Mouse (Mus musculus) liver, postnatal 0 days (tissue): Measurements from ENCODE around the gene Hist1h4m. TPM values are rescaled to one million over a fixed set of nuclear protein-coding genes. Genes with fewer than 3 reads are reported as not detected.
"Not testable (repeated sequence)": the region's sequence is repeated elsewhere in the genome, so short reads cannot be mapped to it uniquely, and the experiment has no call there.

ENCODE experiments used
- ATAC-seq: fragments of 200-750 bp; cut with Nextera tagmentation; 2 replicates; pipeline ENCODE4 v1.8.0; 2017; ENCODE audit warnings: mild to moderate bottlenecking, moderate library complexity
- DNase-seq: peaks from one replicate; pipeline ENCODE4 v3.0.0-alpha.2; 2016
- H3K27ac ChIP-seq: fragments of 300-500 bp; sonication (generic); 2 replicates; pipeline ENCODE4 v1.5.1; 2014; ENCODE audit warnings: antibody characterized with exemption, moderate library complexity, mild to moderate bottlenecking, low read depth
- H3K27me3 ChIP-seq: fragments of 300-500 bp; sonication (generic); 2 replicates; pipeline ENCODE4 v1.6.1; 2014; ENCODE audit warnings: low read length, control low read depth, mixed read lengths; ENCODE audit not compliant: insufficient read depth
- H3K36me3 ChIP-seq: fragments of 300-500 bp; sonication (generic); replicated peaks from 2 replicates; pipeline ENCODE4 v1.6.1; 2014; ENCODE audit warnings: mild to moderate bottlenecking, control low read depth, low read length, moderate library complexity, mixed read lengths; ENCODE audit not compliant: insufficient read depth
- H3K4me1 ChIP-seq: fragments of 300-500 bp; sonication (generic); 2 replicates; pipeline ENCODE4 v1.6.1; 2014; ENCODE audit warnings: antibody characterized with exemption, mild to moderate bottlenecking, control low read depth; ENCODE audit not compliant: insufficient read depth
- H3K4me2 ChIP-seq: fragments of 300-500 bp; sonication (generic); 2 replicates; pipeline ENCODE4 v1.6.1; 2014; ENCODE audit warnings: low read depth, mild to moderate bottlenecking, low read length, moderate library complexity, mixed read lengths
- H3K4me3 ChIP-seq: fragments of 300-500 bp; sonication (generic); 2 replicates; pipeline ENCODE4 v1.5.1; 2014; ENCODE audit warnings: low read depth, low read length
- H3K9ac ChIP-seq: fragments of 300-500 bp; sonication (generic); replicated peaks from 2 replicates; pipeline ENCODE4 v1.6.1; 2014; ENCODE audit warnings: mild to moderate bottlenecking, moderate library complexity
- H3K9me3 ChIP-seq: fragments of 300-500 bp; sonication (generic); 2 replicates; pipeline ENCODE4 v1.6.1; 2016; ENCODE audit warnings: mild to moderate bottlenecking, control low read depth, low read length, mixed read lengths
- CTCF ChIP-seq: sonication (generic); IDR thresholded peaks from 2 replicates; pipeline ENCODE4 v1.5.1; 2016; ENCODE audit warnings: antibody characterized with exemption, low read depth
- EP300 ChIP-seq: IDR thresholded peaks from 2 replicates; pipeline ENCODE4 v1.6.1; 2016; ENCODE audit warnings: antibody characterized with exemption, low read depth, mild to moderate bottlenecking
- WGBS: fragments of 180-500 bp; shearing (Covaris S2); extraction: QIAGEN DNeasy Blood & Tissue Kit; methylation state at CpG from one replicate; pipeline ENCODE4 v1.1.7; 2014; ENCODE audit not compliant: insufficient replicate concordance; 5-methylcytosine and 5-hydroxymethylcytosine counted together
- polyA plus RNA-seq: library from polyadenylated mRNA; unstranded; fragments of >200 nt; fragmentation: Nextera tagmentation; extraction: Ambion mirVana; gene quantifications from 2 replicates; pipeline ENCODE4 v1.2.1, GENCODE M21; 2015

Gene Hist1h4m
- polyA plus RNA-seq, 1 experiment from 2014 or later: not detected

GRCm38 (mm10) chr13:21786899-21787629 is 24.5 kb upstream of the Hist1h4m start, which contains the start of the genes Hist1h2an and Hist1h2bp:
Hist1h2an (minus strand) TSS chr13:21787218.
Hist1h2bp (plus strand) TSS chr13:21787461.
- Histone ChIP-seq H3K4me1 (peaks cover 23% of the 10 kb centered on the region), H3K9ac (peak within 1 kb of the TSS; percentile 70), H3K27ac (peak within 1 kb of the TSS; percentile 91), H3K4me2 (peak within 1 kb of the TSS; percentile 68), H3K4me3 (peak within 1 kb of the TSS; percentile 45)
- peak; percentile 89 for DNase-seq
- peak; percentile 90 for ATAC-seq
- under 1% methylated on average over 35 of the region's 63 CpGs for WGBS
- peak; percentile 67; the same call in 1 of the 2 replicates for TF ChIP-seq EP300
- TF ChIP-seq CTCF: peak; percentile 12; the same call in 1 of the 2 replicates
- H3K9me3 ChIP-seq, H3K36me3 ChIP-seq, H3K27me3 ChIP-seq: not testable (repeated sequence)

- Histone ChIP-seq H3K4me2 (peak overlapping the region; percentile 68), H3K27ac (peak overlapping the region; percentile 91), H3K36me3 (no peaks in the 10 kb centered on the region), H3K9me3 (no peaks in the 10 kb centered on the region), H3K4me1 (peaks cover 23% of the 10 kb centered on the region), H3K4me3 (peak overlapping the region; percentile 45), H3K9ac (peak overlapping the region; percentile 69), H3K27me3 (no peaks in the 10 kb centered on the region)
- ATAC-seq (peak; percentile 22), DNase-seq (no peak)
- WGBS: 30% methylated on average over 13 of the region's 21 CpGs
- no peak for TF ChIP-seq CTCF
- TF ChIP-seq EP300: no peak
These were observed 23.6 kb upstream of the Hist1h4m start for GRCm38 (mm10) chr13:21787760-21788593.

GRCm38 (mm10) chr13:21789925-21790324 is 21.6 kb upstream of the Hist1h4m start:
- DNase-seq (no peak), ATAC-seq (no peak)
- Histone ChIP-seq H3K4me3 (no peak overlapping the region), H3K9ac (no peak overlapping the region), H3K36me3 (no peaks in the 10 kb centered on the region), H3K4me2 (no peak overlapping the region), H3K27me3 (no peaks in the 10 kb centered on the region), H3K27ac (no peak overlapping the region), H3K4me1 (peaks cover 15% of the 10 kb centered on the region), H3K9me3 (no peaks in the 10 kb centered on the region)
- no peak for TF ChIP-seq EP300
- no peak for TF ChIP-seq CTCF
- WGBS: 54% methylated on average over 6 of the region's 6 CpGs

GRCm38 (mm10) chr13:21790601-21791283 is 20.8 kb upstream of the Hist1h4m start:
- TF ChIP-seq EP300: no peak
- no peak for TF ChIP-seq CTCF
- peaks cover 14% of the 10 kb centered on the region for H3K4me1 ChIP-seq
- no peaks in the 10 kb centered on the region for H3K36me3 ChIP-seq
- no peaks in the 10 kb centered on the region for H3K9me3 ChIP-seq
- no peak overlapping the region for H3K4me3 ChIP-seq
- 32% methylated on average over 17 of the region's 18 CpGs for WGBS
- no peak for DNase-seq
- no peak for ATAC-seq
- no peak overlapping the region for H3K27ac ChIP-seq
- no peaks in the 10 kb centered on the region for H3K27me3 ChIP-seq
- peak overlapping the region; percentile 54 for H3K4me2 ChIP-seq
- H3K9ac ChIP-seq: peak overlapping the region; percentile 44; the same call in 1 of the 2 replicates

- no peaks in the 10 kb centered on the region for H3K36me3 ChIP-seq
- 87% methylated on average over 7 of the region's 7 CpGs for WGBS
- TF ChIP-seq CTCF (no peak), EP300 (no peak)
- H3K9ac ChIP-seq: no peak overlapping the region
- no peaks in the 10 kb centered on the region for H3K27me3 ChIP-seq
- H3K27ac ChIP-seq: no peak overlapping the region
- no peak overlapping the region for H3K4me2 ChIP-seq
- H3K9me3 ChIP-seq: no peaks in the 10 kb centered on the region
- DNase-seq: no peak
- no peak for ATAC-seq
- peaks cover 5% of the 10 kb centered on the region for H3K4me1 ChIP-seq
- H3K4me3 ChIP-seq: no peak overlapping the region
These were observed 16.0 kb upstream of the Hist1h4m start for GRCm38 (mm10) chr13:21795584-21795983.

- H3K27ac ChIP-seq: not testable (repeated sequence)
These were observed 14.4 kb upstream of the Hist1h4m start for GRCm38 (mm10) chr13:21797163-21797562.

GRCm38 (mm10) chr13:21803058-21803457 is 8.5 kb upstream of the Hist1h4m start:
- peak; percentile 82 for ATAC-seq
- DNase-seq, H3K4me3 ChIP-seq, H3K27ac ChIP-seq, H3K4me2 ChIP-seq, H3K9ac ChIP-seq, H3K4me1 ChIP-seq, H3K36me3 ChIP-seq, H3K27me3 ChIP-seq, H3K9me3 ChIP-seq: not testable (repeated sequence)
- no CpG with 5 or more reads among the region's 4 CpGs for WGBS

More at GRCm38 (mm10) chr13:21797163-21797562, 14.4 kb upstream of the Hist1h4m start:
- not testable (repeated sequence) for H3K9me3 ChIP-seq, H3K27me3 ChIP-seq, H3K4me2 ChIP-seq, H3K9ac ChIP-seq, H3K4me3 ChIP-seq, ATAC-seq, H3K4me1 ChIP-seq, H3K36me3 ChIP-seq, DNase-seq

GRCm38 (mm10) chr13:21810073-21810472 is 1.5 kb upstream of the Hist1h4m start, which contains the start of the genes Hist1h2bq and Hist1h2ao:
Hist1h2bq (minus strand) TSS chr13:21810197.
Hist1h2ao (plus strand) TSS chr13:21810465.
- H3K4me1 ChIP-seq, H3K4me3 ChIP-seq, H3K9ac ChIP-seq, H3K9me3 ChIP-seq, H3K36me3 ChIP-seq, H3K4me2 ChIP-seq, H3K27ac ChIP-seq, DNase-seq, H3K27me3 ChIP-seq: not testable (repeated sequence)
- no CpG with 5 or more reads among the region's 23 CpGs for WGBS
- ATAC-seq: peak; percentile 88
